Mouse (Mus musculus) limb, embryonic 11.5 days (tissue): ENCODE data around the gene S100a5. TPM values are rescaled to one million over a fixed set of nuclear protein-coding genes. Genes with fewer than 3 reads are reported as not detected.
A peak's percentile ranks its signal among the peaks of the same experiment; 100 is the strongest.

Experiments used
- ATAC-seq: fragments of 200-750 bp; cut with Nextera tagmentation; 2 replicates; pipeline ENCODE4 v1.8.0; 2017; ENCODE audit warnings: low read depth; ENCODE audit not compliant: insufficient number of reproducible peaks, low FRiP score, low TSS enrichment
- DNase-seq: peaks from one replicate; pipeline ENCODE4 v3.0.0-alpha.2; 2015; ENCODE audit warnings: low spot score
- H3K27ac ChIP-seq: fragments of 300-500 bp; sonication (generic); replicated peaks from 2 replicates; pipeline ENCODE4 v1.5.1; 2014; ENCODE audit warnings: low read depth, mild to moderate bottlenecking, low read length
- H3K27me3 ChIP-seq: fragments of 300-500 bp; sonication (generic); 2 replicates; pipeline ENCODE4 v1.6.1; 2014; ENCODE audit warnings: mild to moderate bottlenecking, low read length, mixed read lengths; ENCODE audit not compliant: control insufficient read depth, insufficient read depth
- H3K36me3 ChIP-seq: fragments of 300-500 bp; sonication (generic); 2 replicates; pipeline ENCODE4 v1.6.1; 2014; ENCODE audit warnings: mild to moderate bottlenecking, low read length, moderate library complexity, mixed read lengths; ENCODE audit not compliant: control insufficient read depth, insufficient read depth
- H3K4me1 ChIP-seq: fragments of 300-500 bp; sonication (generic); 2 replicates; pipeline ENCODE4 v1.6.1; 2014; ENCODE audit warnings: low read length, mixed read lengths; ENCODE audit not compliant: control insufficient read depth, insufficient read depth
- H3K4me2 ChIP-seq: fragments of 300-500 bp; sonication (generic); 2 replicates; pipeline ENCODE4 v1.6.1; 2014; ENCODE audit warnings: low read depth, mild to moderate bottlenecking, moderate library complexity; ENCODE audit not compliant: severe bottlenecking
- H3K4me3 ChIP-seq: fragments of 300-500 bp; sonication (generic); 2 replicates; pipeline ENCODE4 v1.5.1; 2014; ENCODE audit warnings: low read depth, low read length
- H3K9ac ChIP-seq: fragments of 300-500 bp; sonication (generic); 2 replicates; pipeline ENCODE4 v1.6.1; 2014; ENCODE audit warnings: mild to moderate bottlenecking, low read length
- H3K9me3 ChIP-seq: fragments of 300-500 bp; sonication (generic); 2 replicates; pipeline ENCODE4 v1.6.1; 2016; ENCODE audit warnings: low read length; ENCODE audit not compliant: control insufficient read depth
- WGBS: fragments of 180-500 bp; shearing (Covaris S2); extraction: QIAGEN DNeasy Blood & Tissue Kit; methylation state at CpG from one replicate; pipeline ENCODE4 v1.1.7; 2014; 5-methylcytosine and 5-hydroxymethylcytosine counted together
- polyA plus RNA-seq: library from polyadenylated mRNA; unstranded; fragments of >200 nt; fragmentation: Nextera tagmentation; extraction: Ambion mirVana; gene quantifications from 2 replicates; pipeline ENCODE4 v1.2.1, GENCODE M21; 2014

S100a5 gene
- polyA plus RNA-seq, 1 experiment from 2014 or later, result not detected

DNA sequence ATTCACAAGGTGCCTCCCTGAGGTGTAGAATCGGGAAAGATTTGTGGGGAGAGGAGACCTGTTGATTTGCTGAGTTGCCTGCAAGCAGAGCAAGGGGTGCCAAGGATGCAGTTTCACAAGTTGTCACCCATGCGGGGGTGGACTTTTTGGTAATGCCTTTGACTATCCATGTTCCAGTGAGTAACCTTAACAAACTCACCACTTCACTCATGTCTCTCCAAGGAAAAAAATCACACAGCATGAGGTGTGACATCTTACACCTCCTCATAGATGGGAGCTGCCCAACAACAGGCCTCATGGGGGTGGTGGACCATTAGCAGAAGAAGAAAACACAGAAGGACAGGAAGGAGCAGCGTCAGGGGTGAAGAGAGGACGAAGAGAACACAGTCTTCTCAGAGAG is 25.8 kb upstream of the S100a5 start:
- no peak for ATAC-seq
- DNase-seq, result no peak
- WGBS, result 83% methylated on average over 4 of the region's 4 CpGs

GRCm38 (mm10) chr3:90583893-90584292 is 24.4 kb upstream of the S100a5 start:
- 49% methylated on average over 3 of the region's 3 CpGs for WGBS
- Histone ChIP-seq H3K4me2 (no peak overlapping the region), H3K27me3 (no peaks in the 10 kb centered on the region), H3K36me3 (no peaks in the 10 kb centered on the region), H3K27ac (no peak overlapping the region), H3K4me3 (no peak overlapping the region), H3K9ac (no peak overlapping the region), H3K9me3 (no peaks in the 10 kb centered on the region), H3K4me1 (no peaks in the 10 kb centered on the region)
- DNase-seq (no peak), ATAC-seq (no peak)

More for the DNA sequence above, 25.8 kb upstream of the S100a5 start:
- no peaks in the 10 kb centered on the region for H3K9me3 ChIP-seq
- no peaks in the 10 kb centered on the region for H3K36me3 ChIP-seq
- no peak overlapping the region for H3K27ac ChIP-seq
- H3K4me3 ChIP-seq, result no peak overlapping the region
- H3K4me1 ChIP-seq, result no peaks in the 10 kb centered on the region
- no peaks in the 10 kb centered on the region for H3K27me3 ChIP-seq
- no peak overlapping the region for H3K9ac ChIP-seq
- H3K4me2 ChIP-seq, result no peak overlapping the region

GRCm38 (mm10) chr3:90585595-90585994 is 22.7 kb upstream of the S100a5 start:
- DNase-seq, result peak; percentile 77
- no peak overlapping the region for H3K4me3 ChIP-seq
- WGBS, result 26% methylated on average over 5 of the region's 5 CpGs
- no peak overlapping the region for H3K4me2 ChIP-seq
- H3K36me3 ChIP-seq, result no peaks in the 10 kb centered on the region
- no peaks in the 10 kb centered on the region for H3K27me3 ChIP-seq
- H3K9me3 ChIP-seq, result no peaks in the 10 kb centered on the region
- no peak overlapping the region for H3K9ac ChIP-seq
- H3K27ac ChIP-seq, result no peak overlapping the region
- H3K4me1 ChIP-seq, result no peaks in the 10 kb centered on the region
- ATAC-seq, result no peak

- Histone ChIP-seq H3K9ac (no peak overlapping the region), H3K27ac (no peak overlapping the region), H3K4me1 (no peaks in the 10 kb centered on the region), H3K9me3 (no peaks in the 10 kb centered on the region), H3K36me3 (no peaks in the 10 kb centered on the region), H3K27me3 (no peaks in the 10 kb centered on the region), H3K4me2 (no peak overlapping the region), H3K4me3 (no peak overlapping the region)
- WGBS, result 84% methylated on average over 15 of the region's 15 CpGs
- ATAC-seq, result no peak; the same call in 1 of the 2 replicates
- DNase-seq, result no peak
These were observed 22.2 kb upstream of the S100a5 start for GRCm38 (mm10) chr3:90586016-90586643.

GRCm38 (mm10) chr3:90586906-90587305 is 21.4 kb upstream of the S100a5 start:
- H3K4me2 ChIP-seq, result no peak overlapping the region
- H3K36me3 ChIP-seq, result no peaks in the 10 kb centered on the region
- DNase-seq (no peak), ATAC-seq (no peak)
- no peaks in the 10 kb centered on the region for H3K4me1 ChIP-seq
- WGBS, result 66% methylated on average over 10 of the region's 10 CpGs
- no peak overlapping the region for H3K9ac ChIP-seq
- no peaks in the 10 kb centered on the region for H3K27me3 ChIP-seq
- no peaks in the 10 kb centered on the region for H3K9me3 ChIP-seq
- H3K27ac ChIP-seq, result no peak overlapping the region
- no peak overlapping the region for H3K4me3 ChIP-seq

GRCm38 (mm10) chr3:90587361-90588101 is 20.8 kb upstream of the S100a5 start:
- 88% methylated on average over 14 of the region's 14 CpGs for WGBS
- no peak overlapping the region for H3K27ac ChIP-seq
- ATAC-seq, result no peak

DNA sequence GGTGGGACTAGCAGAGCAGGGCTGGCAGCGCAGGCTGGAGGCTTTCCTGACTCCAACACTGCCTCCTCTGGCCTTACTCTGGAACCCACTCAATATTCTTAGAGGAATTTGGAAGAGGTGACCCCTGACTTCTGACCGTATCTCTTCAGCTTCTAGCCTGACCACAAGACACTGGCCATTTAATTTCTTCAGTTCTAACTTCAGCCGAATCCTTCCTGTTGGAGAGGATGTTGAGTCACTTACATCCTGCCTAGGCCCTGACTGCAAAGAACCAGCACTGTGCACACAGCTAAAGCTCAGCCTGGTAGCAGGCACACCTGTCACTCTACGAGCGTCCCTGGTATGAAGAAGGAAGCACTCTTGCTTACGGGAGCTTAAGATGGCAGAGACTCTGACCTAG is 18.9 kb upstream of the S100a5 start:
- no peaks in the 10 kb centered on the region for H3K4me1 ChIP-seq
- H3K27me3 ChIP-seq, result no peaks in the 10 kb centered on the region
- no peaks in the 10 kb centered on the region; the same call in 1 of the 2 replicates for H3K9me3 ChIP-seq
- H3K4me2 ChIP-seq, result no peak overlapping the region
- no peak overlapping the region for H3K4me3 ChIP-seq
- no peak overlapping the region for H3K27ac ChIP-seq
- H3K36me3 ChIP-seq, result no peaks in the 10 kb centered on the region
- 81% methylated on average over 6 of the region's 6 CpGs for WGBS
- DNase-seq (no peak), ATAC-seq (no peak)
- no peak overlapping the region for H3K9ac ChIP-seq

More at GRCm38 (mm10) chr3:90587361-90588101, 20.8 kb upstream of the S100a5 start:
- Histone ChIP-seq H3K4me1 (no peaks in the 10 kb centered on the region), H3K4me2 (no peak overlapping the region), H3K9ac (no peak overlapping the region), H3K4me3 (no peak overlapping the region), H3K27me3 (no peaks in the 10 kb centered on the region), H3K36me3 (no peaks in the 10 kb centered on the region), H3K9me3 (no peaks in the 10 kb centered on the region)
- DNase-seq, result no peak

DNA sequence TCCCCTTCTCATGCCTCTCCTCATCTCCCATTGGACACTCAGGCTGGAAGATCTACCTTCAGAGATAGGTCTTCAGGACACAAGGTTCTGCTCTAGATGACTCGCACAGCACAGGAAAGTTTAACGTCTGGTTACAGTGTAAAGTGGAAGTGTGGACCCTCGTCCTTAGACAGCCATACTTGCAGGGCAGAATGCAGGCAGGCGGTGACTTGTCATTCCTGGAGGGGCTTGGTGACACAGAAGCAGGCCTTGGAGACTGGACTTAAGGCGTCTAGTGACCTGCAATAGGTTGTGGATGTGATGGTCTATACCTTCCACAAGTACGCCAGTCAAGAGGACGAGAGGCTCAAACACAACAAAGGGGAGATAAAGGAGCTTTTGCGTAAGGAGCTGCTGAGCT is 18.4 kb upstream of the S100a5 start, which contains the start of gene S100a2:
Gene S100a2 (plus strand): TSS at position 301 of the 400 bp plus-strand sequence.
- H3K27ac ChIP-seq, result no peak within 1 kb of the TSS
- no peaks in the 10 kb centered on the region for H3K4me1 ChIP-seq
- H3K9me3 ChIP-seq, result no peaks in the 10 kb centered on the region; the same call in 1 of the 2 replicates
- no peaks in the 10 kb centered on the region for H3K36me3 ChIP-seq
- H3K27me3 ChIP-seq, result no peaks in the 10 kb centered on the region
- ATAC-seq (no peak), DNase-seq (no peak)
- H3K9ac ChIP-seq, result no peak within 1 kb of the TSS
- no peak within 1 kb of the TSS for H3K4me2 ChIP-seq
- H3K4me3 ChIP-seq, result no peak within 1 kb of the TSS
- WGBS, result 86% methylated on average over 8 of the region's 8 CpGs
